Mouse (Mus musculus) small intestine, adult 2 months (tissue): ENCODE measurements around the gene Gm48552.

Experiments
- CTCF ChIP-seq: fragments of 200-500 bp; IDR thresholded peaks from 2 replicates; pipeline ENCODE4 v1.5.1; 2012; ENCODE audit warnings: low read depth, mild to moderate bottlenecking, control low read depth, inconsistent platforms, low read length, moderate library complexity, mixed read lengths; ENCODE audit not compliant: insufficient replicate concordance, insufficient read length; ENCODE audit errors: extremely low read depth
- POLR2A ChIP-seq: fragments of 200-500 bp; IDR thresholded peaks from 2 replicates; pipeline ENCODE4 v1.6.1; 2012; ENCODE audit warnings: low read depth, mild to moderate bottlenecking, control low read depth, inconsistent platforms, low read length, moderate library complexity

DNA sequence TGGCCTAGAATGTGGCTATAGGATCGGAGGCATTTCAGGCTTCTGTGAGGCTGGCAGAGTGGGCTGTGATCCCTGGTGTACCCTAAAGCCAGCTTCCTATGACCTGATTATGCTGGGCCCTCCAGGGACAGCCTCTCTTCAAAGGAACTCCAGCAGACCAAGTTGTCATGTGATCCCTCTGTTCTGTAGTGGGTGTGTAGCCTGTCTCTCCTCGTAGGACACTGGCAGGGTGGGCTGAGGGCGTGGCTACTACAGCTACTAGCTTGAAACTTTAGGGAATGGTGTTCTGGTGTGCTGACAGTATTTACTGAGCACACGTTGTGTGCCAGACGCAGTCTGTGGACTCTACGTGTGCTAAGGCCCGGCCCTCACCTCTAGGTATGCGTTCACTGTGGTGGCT, 28.1 kb upstream of the Gm48552 start:
- TF ChIP-seq CTCF (no peak), POLR2A (no peak)
